Mouse (Mus musculus): Measurements from ENCODE around the gene Cmtm6. TPM values are rescaled to one million over a fixed set of nuclear protein-coding genes. Genes with fewer than 3 reads are reported as not detected.
"Not testable (repeated sequence)": the region's sequence is repeated elsewhere in the genome, so short reads cannot be mapped to it uniquely, and the experiment has no call there.

The Cmtm6 gene
- 10 to 100 TPM; 62.5 to 80.3 (median 72.6) TPM for polyA plus RNA-seq (2017; shearing (Covaris generic))

DNA sequence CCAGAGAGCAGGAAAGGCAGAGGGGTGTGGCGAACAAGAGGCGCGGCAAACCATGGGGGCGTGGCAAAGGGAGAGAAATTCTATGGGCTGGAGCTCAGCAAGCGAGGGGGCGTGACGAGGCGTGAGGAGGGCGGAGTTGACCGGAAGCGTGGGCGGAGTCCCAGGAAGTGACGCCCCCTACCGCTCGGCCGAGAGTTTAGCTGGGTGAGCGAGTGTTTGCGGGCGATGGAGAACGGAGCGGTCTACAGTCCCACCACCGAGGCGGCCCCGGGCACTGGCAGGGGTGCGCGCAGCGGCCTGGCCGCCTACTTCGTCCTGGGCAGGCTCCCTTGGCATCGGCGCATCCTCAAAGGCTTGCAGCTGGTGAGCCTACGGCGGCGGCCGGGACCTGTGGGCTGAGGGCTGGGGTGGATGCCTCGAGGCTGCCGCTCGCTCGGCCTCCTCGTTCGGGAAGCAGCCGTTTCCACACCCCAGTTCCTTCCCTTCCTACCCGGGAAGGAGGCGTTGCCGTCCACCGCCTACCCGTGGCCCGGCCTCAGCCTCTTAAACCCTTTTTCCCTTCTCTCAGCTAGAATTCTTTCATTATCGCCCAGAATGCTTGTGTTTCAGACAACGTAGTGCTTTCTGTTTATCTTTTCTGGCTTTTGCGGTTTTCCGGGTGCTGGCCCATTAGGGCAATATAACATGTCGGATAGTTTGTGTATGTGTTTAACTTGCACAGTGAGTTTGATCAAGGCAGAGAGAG lies at the start of gene Cmtm6:
TSS of gene Cmtm6 (plus strand) at position 106 of the 745 bp plus-strand sequence.
- ATAC-seq: peak; percentile 80

DNA sequence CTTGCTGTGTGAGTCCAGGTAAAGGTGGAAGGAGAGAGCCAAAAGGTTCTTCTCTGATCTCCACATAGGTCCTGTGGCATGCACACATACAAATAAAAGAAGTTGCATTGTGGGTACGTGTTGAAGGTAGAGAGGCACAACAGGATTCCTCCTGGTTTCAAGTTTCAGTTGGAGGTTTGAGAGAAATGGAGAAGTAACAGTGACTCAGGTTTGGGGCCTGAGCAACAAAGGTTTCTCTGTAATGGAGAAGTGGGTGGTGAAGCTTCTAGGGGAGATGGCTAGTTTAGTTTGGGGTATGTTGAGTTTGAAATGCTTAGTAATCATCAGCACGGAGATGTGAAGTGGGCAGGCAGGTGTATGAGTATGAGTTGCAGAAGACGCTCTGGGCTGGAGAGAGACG lies 48.7 kb upstream of the Cmtm6 start:
- ATAC-seq: no peak

- ATAC-seq: no peak
These were observed 44.7 kb upstream of the Cmtm6 start for GRCm38 (mm10) chr9:114686245-114686644.

DNA sequence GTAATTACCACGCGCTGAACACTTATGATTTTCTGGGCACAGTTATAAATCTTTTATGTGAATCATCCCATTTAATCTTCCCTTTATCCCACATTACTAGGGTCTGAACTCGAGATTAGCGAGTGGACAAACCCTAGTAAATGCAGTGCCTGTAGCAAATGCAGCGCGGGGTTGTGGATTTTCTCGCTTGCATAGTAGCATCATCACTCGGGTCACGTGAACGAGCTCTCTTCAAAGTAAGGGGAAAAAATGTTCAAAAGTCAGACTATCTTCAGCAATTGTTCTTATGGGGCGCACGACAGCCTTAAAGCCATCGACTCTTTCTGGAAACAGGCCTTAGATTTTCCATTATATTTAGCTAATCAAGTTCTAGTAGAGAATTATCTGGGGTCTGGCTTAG lies 43.3 kb upstream of the Cmtm6 start:
- ATAC-seq: no peak

DNA sequence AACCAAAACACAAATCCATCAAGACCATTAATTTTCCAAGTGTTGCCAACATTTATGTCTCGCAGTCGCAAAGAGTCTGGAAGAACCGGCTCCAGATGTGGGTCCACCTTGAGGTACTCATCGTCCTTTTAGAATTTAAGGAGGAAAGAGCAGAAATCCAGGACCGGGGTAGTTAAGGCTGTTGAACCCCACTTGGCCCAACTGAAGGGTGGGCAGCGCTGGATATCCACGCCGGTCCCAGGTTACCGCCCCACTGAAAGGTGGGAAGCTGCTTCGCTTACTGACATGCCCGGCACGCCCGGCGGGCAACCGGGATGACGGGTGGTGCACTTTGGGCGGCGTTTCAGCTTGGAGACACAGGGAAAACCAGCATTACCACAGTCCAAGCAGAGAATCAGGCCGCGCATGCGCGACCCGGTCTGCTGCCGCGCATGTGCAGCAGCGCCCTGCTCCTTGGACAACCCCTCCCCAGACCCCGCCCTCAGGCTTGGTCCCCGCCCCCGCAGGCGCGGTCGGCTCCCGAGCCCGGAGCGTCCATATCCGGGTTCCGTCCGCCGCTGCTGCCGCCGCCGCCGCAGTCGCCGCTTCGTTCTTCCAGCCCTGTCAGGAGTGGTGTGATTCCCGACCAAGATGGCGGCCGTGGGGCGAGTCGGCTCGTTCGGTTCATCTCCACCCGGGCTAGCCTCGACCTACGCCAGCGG lies 42.5 kb upstream of the Cmtm6 start, which contains the start of gene Dync1li1:
TSS of gene Dync1li1 (plus strand) at position 539 of the 701 bp plus-strand sequence.
- peak; percentile 82 for ATAC-seq

- peak; percentile 44 for ATAC-seq
These were observed 41.9 kb upstream of the Cmtm6 start for GRCm38 (mm10) chr9:114688953-114689407.

- ATAC-seq: no peak
These were observed 40.8 kb upstream of the Cmtm6 start for GRCm38 (mm10) chr9:114690119-114690601.

GRCm38 (mm10) chr9:114691112-114691511 lies 39.8 kb upstream of the Cmtm6 start:
- ATAC-seq: no peak

- not testable (repeated sequence) for ATAC-seq
These were observed 35.3 kb upstream of the Cmtm6 start for GRCm38 (mm10) chr9:114695662-114696061.

DNA sequence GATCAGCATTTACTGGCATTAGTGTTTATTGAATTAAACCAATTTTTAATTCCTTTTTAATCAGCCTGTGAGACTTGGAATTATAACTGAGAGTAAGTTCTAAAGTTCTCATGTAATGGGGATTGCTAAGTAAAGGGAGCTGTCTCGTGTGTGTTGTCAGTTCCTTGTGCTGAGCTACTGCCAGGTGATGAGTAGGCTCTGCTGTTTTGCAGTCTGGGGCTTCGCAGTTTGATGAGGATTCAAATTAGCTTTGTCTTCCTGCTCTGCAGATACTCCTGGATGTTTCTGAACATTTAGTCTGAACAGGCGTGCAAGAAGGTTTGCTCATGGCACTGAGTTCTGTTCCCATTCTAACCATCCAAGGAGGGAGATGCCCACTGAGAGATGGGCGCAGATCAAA lies 33.8 kb upstream of the Cmtm6 start:
- ATAC-seq: no peak

- no peak for ATAC-seq
These were observed 33.0 kb upstream of the Cmtm6 start for GRCm38 (mm10) chr9:114697926-114698325.

DNA sequence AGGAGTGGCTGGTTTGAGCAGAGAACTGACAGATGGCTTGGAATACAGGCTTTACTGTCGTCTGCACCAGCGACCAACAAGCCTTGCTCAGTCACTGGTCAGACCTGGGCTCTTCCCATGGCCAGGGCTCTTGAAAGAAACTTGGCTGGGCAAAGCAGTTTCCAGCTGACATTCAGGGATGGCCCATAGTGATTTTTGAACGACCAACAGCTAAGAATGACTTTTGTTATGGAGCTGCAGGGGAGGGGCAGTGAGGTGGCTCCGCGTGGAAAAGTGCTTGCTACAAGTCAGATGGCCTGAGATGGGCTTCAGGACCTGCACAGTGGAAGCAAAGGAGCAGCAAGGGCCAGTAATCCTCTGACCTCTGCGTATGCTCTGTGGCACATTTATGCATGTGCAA lies 31.7 kb upstream of the Cmtm6 start:
- ATAC-seq: no peak

DNA sequence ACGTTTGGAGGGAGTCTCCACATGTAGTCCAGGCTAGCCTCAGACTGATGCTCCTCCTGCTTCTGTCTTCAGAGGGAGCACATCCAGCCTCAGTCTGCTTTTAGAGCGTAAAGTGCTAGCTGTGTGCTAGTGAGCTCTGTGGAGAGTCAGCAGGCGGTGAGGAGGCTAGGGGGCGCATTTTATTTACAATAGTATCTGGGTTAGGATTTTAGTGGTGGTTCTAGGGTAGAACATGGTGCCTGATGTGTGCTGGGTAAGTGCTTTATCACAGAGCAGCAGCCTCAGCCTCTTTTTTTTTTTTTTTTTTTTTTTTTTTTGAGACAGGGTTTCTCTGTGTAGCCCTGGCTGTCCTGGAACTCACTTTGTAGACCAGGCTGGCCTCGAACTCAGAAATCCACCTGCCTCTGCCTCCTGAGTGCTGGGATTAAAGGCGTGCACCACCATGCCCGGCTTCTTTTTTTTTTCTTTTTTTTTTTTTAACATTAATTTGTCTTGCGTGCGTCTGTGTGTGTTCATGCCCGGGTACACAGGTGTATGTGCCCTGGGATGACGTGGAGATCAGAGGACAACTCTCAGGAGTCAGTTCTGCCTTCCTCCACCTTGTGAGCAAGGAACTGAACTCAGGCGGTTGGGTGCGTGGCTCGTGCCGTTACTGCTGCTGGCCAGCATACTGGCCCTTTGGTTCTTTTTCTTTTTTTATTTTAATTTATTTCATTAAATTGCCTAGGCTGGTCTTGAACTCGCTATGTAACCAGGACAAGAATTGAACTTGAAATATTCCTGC lies 30.8 kb upstream of the Cmtm6 start:
- ATAC-seq: no peak

- ATAC-seq: no peak
These were observed 29.9 kb upstream of the Cmtm6 start for GRCm38 (mm10) chr9:114701031-114701430.

DNA sequence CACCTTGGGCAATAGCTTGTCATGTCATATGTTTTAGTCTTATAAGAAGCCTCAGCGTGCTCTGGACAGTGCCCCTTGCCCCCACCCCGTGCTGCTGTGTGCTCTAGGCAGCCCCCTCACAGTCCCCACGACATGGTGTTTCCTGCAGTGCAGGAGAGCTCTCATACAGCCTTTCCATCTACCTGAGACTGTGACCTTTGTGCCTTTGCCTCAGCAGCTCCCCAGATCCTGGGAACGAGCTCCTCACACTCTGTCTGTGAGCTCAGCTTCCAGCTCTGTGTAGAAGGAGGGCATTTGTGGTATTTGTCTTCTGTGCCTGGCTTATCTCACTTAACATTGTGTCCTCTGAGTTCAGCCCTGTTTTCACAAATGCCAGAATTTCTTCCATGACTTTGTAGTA lies 29.0 kb upstream of the Cmtm6 start:
- ATAC-seq: no peak

DNA sequence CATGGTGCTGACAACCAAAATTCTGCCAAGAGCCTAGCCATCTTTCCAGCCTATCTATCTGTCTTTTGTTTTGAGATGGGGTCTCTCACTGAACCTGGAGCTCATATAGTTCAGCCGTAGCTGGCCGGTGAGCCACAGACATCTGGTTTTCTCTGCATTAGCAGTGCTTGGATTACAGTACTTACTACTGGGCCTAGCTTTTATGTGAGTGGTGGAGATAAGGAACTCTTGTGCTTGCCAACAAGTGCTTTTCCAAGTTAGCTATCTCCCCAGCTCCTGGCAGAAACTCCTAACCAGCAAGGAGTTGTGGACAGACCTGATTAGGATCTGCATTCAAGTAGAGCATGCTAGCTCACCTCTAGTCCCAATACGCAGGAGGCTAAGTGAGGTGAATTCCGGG lies 23.1 kb upstream of the Cmtm6 start:
- no peak for ATAC-seq

DNA sequence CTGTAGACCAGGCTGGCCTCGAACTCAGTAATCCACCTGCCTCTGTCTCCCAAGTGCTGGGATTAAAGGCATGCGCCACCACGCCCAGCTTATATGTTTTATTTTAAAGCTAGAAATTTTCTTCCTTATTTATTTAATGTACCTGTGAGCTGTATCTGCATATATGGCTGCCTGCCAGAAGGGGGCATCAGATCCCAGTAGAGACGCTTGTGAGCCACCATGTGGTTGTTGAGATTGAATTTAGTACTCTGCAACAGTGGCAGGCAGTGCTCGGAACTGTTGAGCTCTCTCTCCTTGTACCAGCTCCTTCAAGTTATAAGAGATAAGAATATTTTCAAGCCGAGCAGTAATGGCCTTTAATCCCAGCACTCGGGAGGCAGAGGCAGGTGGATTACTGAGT lies 20.6 kb upstream of the Cmtm6 start:
- ATAC-seq: peak; percentile 41

DNA sequence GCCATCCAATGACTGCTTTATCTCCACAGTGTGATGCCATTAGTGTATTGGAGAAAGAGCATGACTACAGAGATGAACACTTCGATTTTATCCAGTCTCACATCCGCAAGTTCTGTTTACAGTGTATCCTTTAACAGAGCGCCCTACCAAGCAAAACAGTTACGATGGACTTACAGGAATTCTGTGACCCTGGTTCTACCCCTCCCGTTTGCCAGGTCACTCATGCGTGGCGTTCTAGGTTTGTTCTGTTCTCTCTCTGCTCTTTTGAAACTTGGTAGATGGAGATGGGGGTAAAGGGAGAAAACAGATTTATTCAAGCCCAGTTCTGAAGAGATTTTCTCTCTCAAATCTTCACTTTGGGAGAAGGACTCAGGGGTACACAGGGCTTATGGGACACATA lies 17.4 kb upstream of the Cmtm6 start:
- no peak for ATAC-seq

DNA sequence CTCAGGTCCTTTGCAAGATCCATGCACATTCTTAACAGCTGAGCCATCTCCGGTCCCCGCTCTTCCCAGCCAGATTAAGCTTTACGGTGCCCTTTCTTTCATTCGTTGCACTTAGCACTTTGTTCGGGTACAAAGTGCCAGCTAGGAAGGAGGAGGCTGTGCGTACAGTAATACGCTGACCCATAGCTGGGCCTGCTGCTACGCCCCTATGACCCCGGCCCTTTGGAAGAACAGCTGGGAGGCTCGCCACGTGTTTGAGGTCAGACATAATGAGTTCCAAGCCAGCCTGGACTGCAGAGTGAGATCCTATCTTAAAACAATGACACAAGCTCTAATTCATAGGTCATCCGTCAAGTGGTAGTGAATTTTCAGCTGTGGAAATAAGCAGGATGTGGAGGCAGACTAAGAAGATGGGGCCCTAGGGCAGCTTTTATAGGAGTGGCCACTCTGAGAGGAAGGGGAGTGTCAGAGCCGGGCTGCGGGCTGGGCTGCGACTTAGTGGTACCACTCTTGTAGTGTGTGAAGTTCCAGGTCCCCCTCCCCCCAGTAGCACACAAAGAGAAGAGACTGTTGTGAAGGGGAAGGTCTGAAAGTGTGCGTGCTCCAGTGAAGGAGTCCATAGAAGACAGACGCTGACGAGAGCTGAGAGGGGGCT lies 14.1 kb upstream of the Cmtm6 start:
- no peak for ATAC-seq

DNA sequence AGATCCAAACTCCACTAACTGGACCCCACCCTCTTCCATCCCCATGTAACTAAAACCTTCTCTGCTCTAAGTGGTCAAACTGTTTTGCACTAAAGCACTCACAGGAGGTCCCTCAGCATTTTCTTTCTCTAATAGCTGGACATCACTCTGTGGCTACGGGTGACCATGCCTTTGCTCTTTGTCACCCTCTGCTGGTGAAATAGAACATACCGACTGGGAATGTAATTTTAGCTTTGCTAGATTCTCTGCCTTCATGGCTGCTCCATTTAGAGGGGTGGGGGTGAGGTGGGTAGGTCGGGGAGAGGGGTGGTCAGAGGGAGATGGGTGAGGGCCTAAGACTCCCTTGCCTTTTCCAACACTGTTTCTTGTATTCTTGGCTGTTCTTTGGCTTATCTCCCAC lies 3.6 kb upstream of the Cmtm6 start:
- ATAC-seq: no peak

DNA sequence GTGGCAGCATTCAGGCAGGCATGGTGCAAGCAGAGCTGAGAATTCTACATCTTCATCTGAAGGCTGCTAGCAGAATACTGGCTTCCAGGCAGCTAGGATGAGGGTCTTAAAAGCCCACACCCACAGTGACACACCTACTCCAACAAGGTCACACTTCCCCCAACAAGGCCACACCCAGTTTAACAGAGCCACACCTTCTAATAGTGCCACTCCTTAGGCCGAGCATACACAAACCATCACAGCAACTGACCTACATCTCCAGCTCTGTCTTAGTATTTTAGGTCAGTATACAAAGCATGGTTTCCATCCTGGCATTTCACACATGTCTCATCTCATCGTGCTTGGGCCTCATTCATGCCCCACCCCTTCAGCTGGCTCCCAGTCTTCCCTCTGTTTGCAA lies 2.5 kb upstream of the Cmtm6 start:
- not testable (repeated sequence) for ATAC-seq
